Mouse (Mus musculus) frontal cortex, postnatal 14 days (tissue): ENCODE measurements around the gene A830018L16Rik.
A peak's percentile ranks its signal among the peaks of the same experiment; 100 is the strongest.

Source experiments
- DNase-seq, 2 experiments: peaks; one replicate each; pipeline ENCODE4 v3.0.0; 2022; ENCODE audit warnings: low spot score in 2 of 2

The A830018L16Rik gene

GRCm38 (mm10) chr1:11652773-11653172, 238.9 kb downstream of the A830018L16Rik start:
- DNase-seq: no peak

DNA sequence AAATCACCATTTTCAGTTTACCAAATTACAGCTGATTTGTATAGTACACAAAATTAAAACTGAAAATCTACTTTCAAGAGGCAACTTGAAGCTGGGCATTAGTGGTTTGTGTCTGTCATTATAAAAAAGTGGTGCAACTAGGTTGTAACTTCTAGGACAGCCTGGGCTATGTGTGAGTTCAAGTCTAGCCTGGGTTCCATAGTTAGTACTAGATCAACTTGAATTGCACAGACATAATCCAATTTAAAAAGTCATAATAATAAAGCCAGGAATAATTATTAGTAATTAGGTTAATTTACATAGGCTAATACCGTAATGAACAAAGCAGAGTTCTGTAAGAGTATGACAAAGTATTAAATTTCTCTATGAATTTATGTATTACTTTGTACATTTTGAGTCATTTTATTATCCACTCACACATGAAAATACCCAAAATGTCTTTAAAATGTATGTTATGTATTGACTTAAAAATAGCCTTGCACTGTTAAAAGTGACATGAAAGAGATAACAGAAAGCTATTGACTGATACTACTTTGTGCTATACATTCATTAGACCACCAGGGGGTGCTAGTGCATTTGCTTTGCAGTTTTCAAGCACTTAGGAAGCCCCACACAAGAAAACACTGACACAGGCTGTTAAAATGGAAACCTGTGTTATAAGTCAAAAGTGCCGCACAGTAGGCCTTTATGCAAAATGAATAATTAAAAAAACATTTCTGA, 243.6 kb downstream of the A830018L16Rik start:
- DNase-seq: no peak

DNA sequence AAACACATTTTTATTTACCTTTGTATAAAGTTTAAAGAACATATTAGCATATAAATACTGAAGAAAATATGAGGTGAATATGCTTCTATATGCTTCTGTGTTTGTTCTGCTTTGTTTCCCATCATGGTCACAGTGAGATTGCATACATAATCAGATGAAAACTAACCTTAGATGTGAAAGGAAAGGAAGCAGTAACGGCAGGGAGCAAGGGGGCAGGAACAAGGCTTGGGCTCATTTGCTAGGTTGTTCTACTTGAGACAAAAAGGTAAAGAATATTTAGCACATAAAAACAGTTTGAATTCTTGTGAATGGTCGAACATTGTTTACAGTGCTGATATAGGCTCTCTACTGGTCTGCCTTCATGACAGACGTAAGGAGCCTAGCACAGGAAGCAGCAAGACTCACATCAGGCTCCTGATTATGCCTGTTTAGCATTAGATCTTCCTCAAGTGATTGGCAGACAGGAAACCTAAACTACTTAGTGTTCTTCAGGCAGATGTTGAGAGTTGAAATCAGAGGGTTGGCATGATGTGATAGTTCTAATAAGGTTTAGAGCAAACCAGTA, 244.2 kb downstream of the A830018L16Rik start:
- DNase-seq: no peak

DNA sequence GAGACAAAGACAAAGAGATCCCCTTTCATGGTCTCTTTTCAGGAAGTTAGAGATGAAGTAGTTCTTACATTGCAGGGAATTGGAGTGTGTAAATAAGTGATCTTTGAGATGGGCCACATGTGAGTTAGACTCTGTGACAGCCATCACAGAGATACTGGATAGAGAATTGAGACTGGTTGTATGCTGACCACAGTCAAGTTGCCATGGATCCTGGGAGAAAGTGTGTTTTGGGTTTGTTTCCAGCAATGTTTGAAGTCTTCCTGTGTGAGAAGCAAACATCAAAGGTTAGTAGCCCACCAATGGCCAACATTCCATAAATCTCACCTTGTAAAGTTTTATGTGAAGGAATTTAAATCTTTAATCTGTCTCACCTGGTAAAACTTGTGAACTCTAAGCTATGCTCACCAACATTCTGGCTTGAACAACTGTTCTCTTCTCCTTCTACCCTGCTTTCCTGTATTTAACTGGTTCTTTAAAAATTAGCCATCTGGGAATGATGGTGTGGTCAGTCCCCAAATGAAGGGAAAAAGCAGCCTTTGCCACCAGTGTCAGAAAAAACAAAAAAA, 330.9 kb downstream of the A830018L16Rik start:
- DNase-seq: no peak

DNA sequence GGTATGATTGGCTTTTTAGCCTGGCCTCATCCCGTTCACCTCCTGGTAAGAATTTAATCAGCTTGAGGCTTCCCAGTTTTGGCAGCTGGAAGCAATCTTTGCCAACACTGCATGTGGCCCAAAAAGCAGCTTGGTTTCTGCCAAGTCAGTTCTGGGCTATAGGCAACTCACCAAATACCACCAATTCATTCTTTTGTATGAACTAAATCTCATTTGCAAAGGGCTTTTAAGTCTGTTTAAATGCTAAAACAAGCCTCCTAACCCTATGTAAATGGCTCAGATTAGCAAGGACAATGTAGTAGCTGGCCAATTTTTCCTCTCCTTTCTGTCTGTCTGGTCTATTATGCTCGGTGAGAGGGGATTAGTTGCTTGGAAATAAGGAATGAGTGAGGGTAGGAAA, 334.5 kb downstream of the A830018L16Rik start:
- DNase-seq: no peak

DNA sequence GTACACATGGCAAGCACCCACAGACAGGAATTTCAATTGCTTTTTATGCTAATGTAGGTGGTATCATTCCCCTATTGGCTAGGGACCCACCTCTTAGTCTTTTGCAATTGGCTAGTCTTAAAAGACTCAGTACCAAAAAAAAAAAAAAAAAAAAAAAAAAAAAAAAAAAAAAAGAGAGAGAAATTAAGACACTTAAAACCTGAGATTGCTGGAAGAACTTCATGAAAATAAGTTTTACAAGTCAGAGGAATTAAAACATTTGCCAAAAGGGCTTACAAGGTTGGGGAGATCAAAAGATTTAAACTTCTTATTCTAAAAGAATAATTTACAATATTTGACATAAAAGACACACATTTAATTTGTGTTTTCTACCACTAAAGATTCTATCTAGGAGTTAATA, 336.2 kb downstream of the A830018L16Rik start:
- no peak for DNase-seq

GRCm38 (mm10) chr1:11750607-11751006, 336.7 kb downstream of the A830018L16Rik start:
- DNase-seq: no peak

DNA sequence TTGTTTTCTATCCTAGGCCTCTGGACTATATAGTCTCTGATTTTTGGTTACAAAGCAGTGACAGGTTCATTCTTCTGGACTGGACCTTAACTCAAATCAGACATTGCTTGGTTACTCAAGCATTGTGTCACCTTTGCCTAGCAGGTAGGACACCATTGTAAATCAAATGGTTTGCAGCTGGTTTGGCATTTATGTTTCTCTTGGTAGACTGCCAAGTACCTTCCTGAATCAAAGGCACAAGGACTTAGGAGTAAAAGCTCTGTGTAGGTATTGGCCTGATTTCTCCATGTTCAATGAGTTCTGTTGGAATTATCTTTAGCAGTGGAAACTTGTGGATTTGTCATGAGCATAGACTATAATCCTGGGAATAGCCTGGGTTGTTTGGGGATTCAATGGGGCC, 338.1 kb downstream of the A830018L16Rik start:
- DNase-seq: no peak

DNA sequence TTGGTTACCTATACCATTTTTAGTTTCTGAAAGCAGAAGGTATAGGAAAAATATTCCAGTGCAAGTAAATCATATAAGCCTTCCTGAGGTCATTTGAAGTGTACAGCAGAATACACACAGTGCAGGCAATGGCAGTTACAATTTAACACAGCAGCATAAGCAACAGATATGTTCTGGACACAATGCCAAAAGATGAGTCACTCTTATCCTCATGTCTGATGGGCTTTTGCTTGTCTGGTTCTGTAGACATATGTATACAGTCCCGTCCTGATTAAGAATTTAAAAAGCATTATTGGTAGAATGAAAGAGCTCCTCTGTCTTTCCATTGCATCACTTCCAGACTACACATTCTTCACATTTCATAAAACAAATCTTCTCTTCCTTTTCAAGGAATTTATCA, 374.4 kb downstream of the A830018L16Rik start:
- DNase-seq: no peak

DNA sequence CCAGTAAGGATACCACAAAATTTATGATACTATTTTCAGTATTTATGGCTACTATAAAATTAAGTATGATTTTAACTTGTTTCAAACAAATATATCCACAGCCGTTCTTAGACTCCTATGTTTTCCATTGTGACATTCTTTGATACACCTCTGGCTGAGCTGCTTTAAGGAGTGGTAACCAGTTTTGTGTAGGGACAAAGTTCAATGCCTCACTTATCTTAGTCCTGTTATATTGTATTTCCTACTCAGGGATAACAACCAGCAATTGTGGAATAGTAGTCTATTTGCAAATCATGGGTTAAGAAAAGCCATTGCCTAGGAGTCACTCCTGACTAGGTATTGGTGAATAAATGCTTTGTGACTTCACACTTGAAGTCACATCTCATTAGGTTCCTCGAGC, 378.9 kb downstream of the A830018L16Rik start:
- no peak for DNase-seq

GRCm38 (mm10) chr1:11795666-11796065, 381.8 kb downstream of the A830018L16Rik start:
- peak in 1 of 2 experiments; percentile 4 for DNase-seq

DNA sequence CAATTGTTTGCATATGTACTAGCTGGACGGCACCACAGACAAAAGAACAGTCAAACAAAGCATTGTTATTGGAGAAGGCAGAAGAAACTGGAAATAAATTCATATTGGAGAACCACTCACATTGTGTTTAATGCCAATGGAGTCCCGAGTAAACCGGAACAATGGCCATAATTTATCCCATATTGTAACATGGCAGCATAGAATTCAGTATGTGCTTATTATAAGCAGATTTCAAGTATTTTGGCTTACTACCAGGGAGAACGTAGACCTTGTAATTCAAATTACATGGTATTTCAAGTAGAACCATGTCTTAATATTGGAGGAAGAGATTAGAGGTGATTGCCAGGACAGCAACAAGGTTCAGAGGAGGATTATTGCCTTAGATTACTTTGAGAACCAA, 458.9 kb downstream of the A830018L16Rik start:
- DNase-seq: no peak

DNA sequence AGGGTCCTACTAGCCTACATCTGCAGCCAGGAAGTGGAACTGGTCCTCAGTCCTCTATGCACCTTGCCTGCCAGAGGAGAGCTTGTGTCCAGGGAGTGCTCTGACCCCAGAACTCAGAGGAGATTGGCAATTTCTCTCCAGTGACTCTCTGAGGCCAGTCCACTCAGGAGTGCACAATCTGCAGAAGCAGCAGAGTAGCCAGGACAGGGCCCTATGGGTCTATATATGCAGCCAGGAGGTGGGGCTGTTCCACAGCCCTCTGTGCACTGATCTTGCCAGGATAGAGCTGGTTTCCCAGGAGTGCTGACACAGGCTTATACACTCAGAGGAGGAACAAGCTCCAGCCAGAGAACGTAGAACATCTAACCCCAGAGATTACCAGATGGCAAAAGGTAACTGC, 459.7 kb downstream of the A830018L16Rik start:
- DNase-seq: no peak

GRCm38 (mm10) chr1:11881706-11882105, 467.8 kb downstream of the A830018L16Rik start:
- no peak for DNase-seq

GRCm38 (mm10) chr1:11895715-11896114, 481.8 kb downstream of the A830018L16Rik start:
- no peak for DNase-seq

DNA sequence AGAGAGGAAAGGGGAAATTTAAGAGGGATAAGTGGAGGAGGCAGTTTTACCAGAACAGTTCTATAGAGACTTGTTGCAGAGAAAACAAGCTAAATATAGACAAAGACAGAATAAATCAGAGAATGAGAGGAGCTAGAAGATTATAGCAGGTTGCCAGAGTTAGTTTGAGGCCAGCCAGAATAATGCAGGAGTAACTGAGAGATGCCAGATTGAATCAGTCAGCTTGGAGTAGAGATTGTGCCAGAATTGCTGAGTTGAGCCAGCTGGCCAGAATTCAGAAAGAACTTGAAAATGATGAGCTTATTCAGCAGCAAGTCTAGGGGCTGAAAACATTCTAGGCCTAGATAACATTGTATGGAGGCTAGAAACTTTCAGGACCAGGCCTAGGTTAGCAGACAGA, 502.0 kb downstream of the A830018L16Rik start:
- DNase-seq: no peak

DNA sequence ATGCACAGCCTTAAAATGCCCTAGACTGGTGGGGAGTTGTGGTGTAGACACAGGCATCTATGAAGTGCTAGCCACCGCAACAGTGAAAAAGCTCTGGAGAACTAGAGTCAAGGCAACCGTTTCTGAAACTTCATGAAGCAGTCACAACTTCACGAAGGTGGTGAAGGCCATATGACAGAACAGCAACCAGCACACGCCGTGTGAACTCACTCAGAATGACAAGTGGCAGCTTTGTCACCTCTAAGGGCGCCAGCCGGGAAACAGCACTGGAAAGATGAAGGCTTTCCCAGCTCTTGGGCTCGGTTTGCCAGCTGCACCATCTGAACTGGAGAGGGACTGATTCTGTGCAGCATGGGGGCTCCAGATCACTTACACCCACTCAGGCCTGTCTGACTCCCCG, 523.1 kb downstream of the A830018L16Rik start:
- DNase-seq: peak in 1 of 2 experiments; percentile 24

- DNase-seq: no peak
Measured at GRCm38 (mm10) chr1:11959421-11960206, 545.7 kb downstream of the A830018L16Rik start.

DNA sequence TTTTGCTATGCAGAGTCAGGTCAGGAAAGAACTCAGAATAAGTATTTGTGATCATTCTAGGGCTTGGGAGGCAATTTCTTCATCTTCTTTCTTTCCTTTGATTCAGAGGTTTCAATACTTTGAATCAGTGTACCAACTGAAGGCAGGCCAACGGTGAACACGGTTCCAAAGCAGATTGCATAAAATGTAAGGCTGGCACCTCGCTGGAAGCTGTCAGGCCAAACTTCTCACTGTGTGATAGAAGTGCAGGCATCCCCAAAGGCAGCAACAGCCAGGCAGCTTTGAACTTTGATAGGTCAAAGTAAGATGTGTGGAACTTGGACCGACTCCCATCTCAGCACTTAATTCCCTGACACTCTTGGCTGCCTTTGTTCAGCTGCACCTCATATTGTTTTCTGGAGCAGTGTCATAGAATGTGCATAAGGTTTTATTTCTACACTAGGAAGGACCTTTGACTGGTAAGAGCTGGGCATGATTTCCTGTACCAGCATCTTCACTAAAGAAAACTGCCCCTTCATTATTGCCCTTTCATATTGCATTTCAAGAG, 568.8 kb downstream of the A830018L16Rik start:
- DNase-seq: no peak

- no peak for DNase-seq
Measured at GRCm38 (mm10) chr1:11990011-11990410, 576.1 kb downstream of the A830018L16Rik start.

- no peak for DNase-seq
Measured at GRCm38 (mm10) chr1:11996297-11996878, 582.5 kb downstream of the A830018L16Rik start.

GRCm38 (mm10) chr1:11997574-11997973, 583.7 kb downstream of the A830018L16Rik start:
- DNase-seq: no peak
